Mouse (Mus musculus): ENCODE data around the gene App. TPM values are rescaled to one million over a fixed set of nuclear protein-coding genes. Genes with fewer than 3 reads are reported as not detected.

The App gene
- polyA plus RNA-seq, 1 experiment from 2014 or later = 171 TPM

GRCm38 (mm10) chr16:84931024-84931423 is 242.5 kb downstream of the App start:
- Histone ChIP-seq H3K9me3 (no peaks in the 10 kb centered on the region), H3K4me3 (replicated peaks) (no peak overlapping the region), H3K27me3 (no peaks in the 10 kb centered on the region), H3K9ac (no peak overlapping the region), H3K4me2 (no peak overlapping the region), H3K27ac (no peak overlapping the region), H3K36me3 (replicated peaks) (no peaks in the 10 kb centered on the region), H3K4me1 (no peaks in the 10 kb centered on the region)
- WGBS = 38% methylated on average over 3 of the region's 3 CpGs
- no peak for ATAC-seq (ENCODE audit: low FRiP score)

GRCm38 (mm10) chr16:84927827-84928226 is 245.7 kb downstream of the App start:
- H3K9me3 ChIP-seq = no peaks in the 10 kb centered on the region
- no peak overlapping the region for H3K27ac ChIP-seq
- H3K4me3 ChIP-seq (replicated peaks) = no peak overlapping the region
- H3K4me2 ChIP-seq = no peak overlapping the region
- no peaks in the 10 kb centered on the region for H3K36me3 ChIP-seq (replicated peaks)
- ATAC-seq (ENCODE audit: low FRiP score) = no peak
- no peak overlapping the region for H3K9ac ChIP-seq
- H3K4me1 ChIP-seq = no peaks in the 10 kb centered on the region
- H3K27me3 ChIP-seq = no peaks in the 10 kb centered on the region
- 92% methylated on average over 1 of the region's 1 CpGs for WGBS

- H3K4me3 ChIP-seq (replicated peaks) = no peak overlapping the region
- H3K27ac ChIP-seq = no peak overlapping the region
- H3K4me2 ChIP-seq = no peak overlapping the region
- peaks cover 10% of the 10 kb centered on the region for H3K4me1 ChIP-seq
- H3K9me3 ChIP-seq = no peaks in the 10 kb centered on the region
- no peaks in the 10 kb centered on the region for H3K27me3 ChIP-seq
- no peaks in the 10 kb centered on the region for H3K36me3 ChIP-seq (replicated peaks)
- 37% methylated on average over 5 of the region's 5 CpGs for WGBS
- no peak overlapping the region for H3K9ac ChIP-seq
- no peak for ATAC-seq (ENCODE audit: low FRiP score)
Measured at GRCm38 (mm10) chr16:84919649-84920308, 253.8 kb downstream of the App start.

- no peaks in the 10 kb centered on the region for H3K27me3 ChIP-seq
- H3K36me3 ChIP-seq (replicated peaks) = no peaks in the 10 kb centered on the region
- H3K27ac ChIP-seq = no peak overlapping the region
- no peak for ATAC-seq (ENCODE audit: low FRiP score)
- H3K4me1 ChIP-seq = peaks cover 10% of the 10 kb centered on the region
- no peak overlapping the region for H3K4me3 ChIP-seq (replicated peaks)
- H3K9me3 ChIP-seq = no peaks in the 10 kb centered on the region
- no peak overlapping the region for H3K9ac ChIP-seq
- 84% methylated on average over 3 of the region's 3 CpGs for WGBS
- H3K4me2 ChIP-seq = no peak overlapping the region
Measured at GRCm38 (mm10) chr16:84919087-84919486, 254.5 kb downstream of the App start.

GRCm38 (mm10) chr16:84916772-84917171 is 256.8 kb downstream of the App start:
- Histone ChIP-seq H3K4me1 (peaks cover 10% of the 10 kb centered on the region), H3K27ac (no peak overlapping the region), H3K9ac (no peak overlapping the region), H3K4me3 (replicated peaks) (no peak overlapping the region), H3K27me3 (no peaks in the 10 kb centered on the region), H3K4me2 (peak overlapping the region; percentile 8; the same call in 1 of the 2 replicates), H3K36me3 (replicated peaks) (no peaks in the 10 kb centered on the region), H3K9me3 (no peaks in the 10 kb centered on the region)
- peak; percentile 53; the same call in 1 of the 2 replicates for ATAC-seq (ENCODE audit: low FRiP score)
- 29% methylated on average over 3 of the region's 3 CpGs for WGBS

- no peak overlapping the region for H3K4me2 ChIP-seq
- H3K9me3 ChIP-seq = no peaks in the 10 kb centered on the region
- H3K4me3 ChIP-seq (replicated peaks) = no peak overlapping the region
- H3K9ac ChIP-seq = no peak overlapping the region
- no peak for ATAC-seq (ENCODE audit: low FRiP score)
- 91% methylated on average over 8 of the region's 8 CpGs for WGBS
- H3K4me1 ChIP-seq = peaks cover 3% of the 10 kb centered on the region
- no peaks in the 10 kb centered on the region for H3K36me3 ChIP-seq (replicated peaks)
- H3K27me3 ChIP-seq = no peaks in the 10 kb centered on the region
- no peak overlapping the region for H3K27ac ChIP-seq
Measured at GRCm38 (mm10) chr16:84911477-84912165, 261.9 kb downstream of the App start.

GRCm38 (mm10) chr16:84902995-84903394 is 270.6 kb downstream of the App start:
- H3K36me3 ChIP-seq (replicated peaks) = no peaks in the 10 kb centered on the region
- WGBS = 93% methylated on average over 4 of the region's 4 CpGs
- no peak overlapping the region for H3K27ac ChIP-seq
- no peaks in the 10 kb centered on the region for H3K27me3 ChIP-seq
- H3K4me2 ChIP-seq = no peak overlapping the region
- H3K4me3 ChIP-seq (replicated peaks) = no peak overlapping the region
- no peak overlapping the region for H3K9ac ChIP-seq
- no peaks in the 10 kb centered on the region for H3K9me3 ChIP-seq
- H3K4me1 ChIP-seq = no peaks in the 10 kb centered on the region
- ATAC-seq (ENCODE audit: low FRiP score) = no peak

All from forebrain, embryonic 12.5 days (tissue).